Mouse (Mus musculus): ENCODE measurements around the gene Chrna5. TPM values are rescaled to one million over a fixed set of nuclear protein-coding genes. Genes with fewer than 3 reads are reported as not detected.
A peak's percentile ranks its signal among the peaks of the same experiment; 100 is the strongest.

The Chrna5 gene
- polyA plus RNA-seq, 1 experiment from 2014 or later = 1.8 TPM

- H3K27ac ChIP-seq = peak overlapping the region; percentile 11; the same call in 1 of the 2 replicates
- peak overlapping the region; percentile 33 for H3K9ac ChIP-seq
- H3K4me2 ChIP-seq = peak overlapping the region; percentile 91
- H3K4me1 ChIP-seq = peaks cover 10% of the 10 kb centered on the region
- under 1% methylated on average over 84 of the region's 85 CpGs for WGBS
- H3K36me3 ChIP-seq = no peaks in the 10 kb centered on the region
- no peaks in the 10 kb centered on the region for H3K9me3 ChIP-seq
- ATAC-seq (ENCODE audit: insufficient number of reproducible peaks, low FRiP score, low TSS enrichment, low read depth) = peak; percentile 82
- H3K4me3 ChIP-seq = peak overlapping the region; percentile 73
- peaks cover 30% of the 10 kb centered on the region for H3K27me3 ChIP-seq
Observed at GRCm38 (mm10) chr9:54981291-54982191, 861 bp downstream of the Chrna5 start.

- peaks cover 30% of the 10 kb centered on the region for H3K27me3 ChIP-seq
- ATAC-seq (ENCODE audit: insufficient number of reproducible peaks, low FRiP score, low TSS enrichment, low read depth) = no peak
- WGBS = 4% methylated on average over 7 of the region's 7 CpGs
- no peak overlapping the region for H3K27ac ChIP-seq
- no peaks in the 10 kb centered on the region for H3K9me3 ChIP-seq
- peak overlapping the region; percentile 91 for H3K4me2 ChIP-seq
- peak overlapping the region; percentile 73 for H3K4me3 ChIP-seq
- peaks cover 10% of the 10 kb centered on the region for H3K4me1 ChIP-seq
- no peaks in the 10 kb centered on the region for H3K36me3 ChIP-seq
- no peak overlapping the region; the same call in 1 of the 2 replicates for H3K9ac ChIP-seq
Observed at GRCm38 (mm10) chr9:54982401-54982800, 1.7 kb downstream of the Chrna5 start.

GRCm38 (mm10) chr9:54990362-54990761 is 9.7 kb downstream of the Chrna5 start:
- ATAC-seq (ENCODE audit: insufficient number of reproducible peaks, low FRiP score, low TSS enrichment, low read depth) = no peak
- H3K4me3 ChIP-seq = no peak overlapping the region
- no peaks in the 10 kb centered on the region for H3K27me3 ChIP-seq
- H3K9ac ChIP-seq = no peak overlapping the region
- H3K9me3 ChIP-seq = no peaks in the 10 kb centered on the region
- no peaks in the 10 kb centered on the region for H3K4me1 ChIP-seq
- 78% methylated on average over 3 of the region's 3 CpGs for WGBS
- no peak overlapping the region for H3K27ac ChIP-seq
- no peaks in the 10 kb centered on the region for H3K36me3 ChIP-seq
- no peak overlapping the region for H3K4me2 ChIP-seq

- no peaks in the 10 kb centered on the region for H3K27me3 ChIP-seq
- no peaks in the 10 kb centered on the region for H3K9me3 ChIP-seq
- no peaks in the 10 kb centered on the region for H3K36me3 ChIP-seq
- no peak overlapping the region for H3K4me3 ChIP-seq
- WGBS = 48% methylated on average over 3 of the region's 3 CpGs
- H3K4me1 ChIP-seq = no peaks in the 10 kb centered on the region
- H3K9ac ChIP-seq = no peak overlapping the region
- H3K27ac ChIP-seq = no peak overlapping the region
- ATAC-seq (ENCODE audit: insufficient number of reproducible peaks, low FRiP score, low TSS enrichment, low read depth) = no peak
- H3K4me2 ChIP-seq = no peak overlapping the region
Observed at GRCm38 (mm10) chr9:54994381-54994780, 13.7 kb downstream of the Chrna5 start.

GRCm38 (mm10) chr9:54995645-54996044 is 15.0 kb downstream of the Chrna5 start:
- H3K9me3 ChIP-seq = no peaks in the 10 kb centered on the region
- WGBS = 86% methylated on average over 3 of the region's 3 CpGs
- H3K4me1 ChIP-seq = no peaks in the 10 kb centered on the region
- H3K27ac ChIP-seq = no peak overlapping the region
- H3K4me2 ChIP-seq = no peak overlapping the region
- no peak overlapping the region for H3K4me3 ChIP-seq
- no peak overlapping the region for H3K9ac ChIP-seq
- no peaks in the 10 kb centered on the region for H3K27me3 ChIP-seq
- ATAC-seq (ENCODE audit: insufficient number of reproducible peaks, low FRiP score, low TSS enrichment, low read depth) = no peak
- no peaks in the 10 kb centered on the region for H3K36me3 ChIP-seq

GRCm38 (mm10) chr9:55003609-55004008 is 22.9 kb downstream of the Chrna5 start:
- ATAC-seq (ENCODE audit: insufficient number of reproducible peaks, low FRiP score, low TSS enrichment, low read depth) = no peak
- Histone ChIP-seq H3K9me3 (no peaks in the 10 kb centered on the region), H3K4me2 (no peak overlapping the region), H3K4me3 (no peak overlapping the region), H3K4me1 (no peaks in the 10 kb centered on the region), H3K27ac (no peak overlapping the region), H3K36me3 (no peaks in the 10 kb centered on the region), H3K9ac (no peak overlapping the region), H3K27me3 (no peaks in the 10 kb centered on the region)
- WGBS = 70% methylated on average over 4 of the region's 4 CpGs

GRCm38 (mm10) chr9:55009692-55010091 is 29.0 kb downstream of the Chrna5 start:
- no peaks in the 10 kb centered on the region for H3K4me1 ChIP-seq

GRCm38 (mm10) chr9:55010588-55011350 is 30.1 kb downstream of the Chrna5 start:
- no peak for ATAC-seq (ENCODE audit: insufficient number of reproducible peaks, low FRiP score, low TSS enrichment, low read depth)
- H3K4me1 ChIP-seq = no peaks in the 10 kb centered on the region
- WGBS = 42% methylated on average over 6 of the region's 6 CpGs
- no peak overlapping the region for H3K4me3 ChIP-seq
- H3K27ac ChIP-seq = no peak overlapping the region
- no peak overlapping the region for H3K4me2 ChIP-seq
- no peaks in the 10 kb centered on the region for H3K36me3 ChIP-seq
- H3K9ac ChIP-seq = no peak overlapping the region
- no peaks in the 10 kb centered on the region for H3K27me3 ChIP-seq
- no peaks in the 10 kb centered on the region for H3K9me3 ChIP-seq

More at GRCm38 (mm10) chr9:55009692-55010091, 29.0 kb downstream of the Chrna5 start:
- no peaks in the 10 kb centered on the region for H3K27me3 ChIP-seq
- H3K9ac ChIP-seq = no peak overlapping the region
- H3K4me3 ChIP-seq = no peak overlapping the region
- no peaks in the 10 kb centered on the region for H3K9me3 ChIP-seq
- WGBS = 79% methylated on average over 2 of the region's 2 CpGs
- H3K4me2 ChIP-seq = no peak overlapping the region
- no peak overlapping the region for H3K27ac ChIP-seq
- no peak for ATAC-seq (ENCODE audit: insufficient number of reproducible peaks, low FRiP score, low TSS enrichment, low read depth)
- no peaks in the 10 kb centered on the region for H3K36me3 ChIP-seq

- Histone ChIP-seq H3K4me3 (no peak overlapping the region), H3K4me1 (no peaks in the 10 kb centered on the region), H3K9ac (no peak overlapping the region), H3K27me3 (no peaks in the 10 kb centered on the region), H3K36me3 (no peaks in the 10 kb centered on the region), H3K27ac (no peak overlapping the region), H3K9me3 (no peaks in the 10 kb centered on the region), H3K4me2 (no peak overlapping the region)
- 66% methylated on average over 3 of the region's 3 CpGs for WGBS
- no peak for ATAC-seq (ENCODE audit: insufficient number of reproducible peaks, low FRiP score, low TSS enrichment, low read depth)
Observed at GRCm38 (mm10) chr9:55016926-55017325, 36.2 kb downstream of the Chrna5 start.

- peaks cover 39% of the 10 kb centered on the region for H3K27me3 ChIP-seq
- 86% methylated on average over 5 of the region's 5 CpGs for WGBS
- no peaks in the 10 kb centered on the region for H3K36me3 ChIP-seq
- no peak overlapping the region for H3K4me3 ChIP-seq
- no peak overlapping the region for H3K9ac ChIP-seq
- peaks cover 13% of the 10 kb centered on the region for H3K4me1 ChIP-seq
- no peak overlapping the region for H3K4me2 ChIP-seq
- H3K27ac ChIP-seq = no peak overlapping the region
- H3K9me3 ChIP-seq = no peaks in the 10 kb centered on the region
- no peak for ATAC-seq (ENCODE audit: insufficient number of reproducible peaks, low FRiP score, low TSS enrichment, low read depth)
Observed at GRCm38 (mm10) chr9:55023326-55023725, 42.6 kb downstream of the Chrna5 start.

- H3K9ac ChIP-seq = no peak overlapping the region
- H3K36me3 ChIP-seq = no peaks in the 10 kb centered on the region
- H3K4me2 ChIP-seq = no peak overlapping the region
- ATAC-seq (ENCODE audit: insufficient number of reproducible peaks, low FRiP score, low TSS enrichment, low read depth) = no peak
- peaks cover 39% of the 10 kb centered on the region for H3K27me3 ChIP-seq
- no peaks in the 10 kb centered on the region for H3K9me3 ChIP-seq
- WGBS = 30% methylated on average over 13 of the region's 13 CpGs
- H3K27ac ChIP-seq = no peak overlapping the region
- H3K4me3 ChIP-seq = no peak overlapping the region
- peaks cover 13% of the 10 kb centered on the region for H3K4me1 ChIP-seq
Observed at GRCm38 (mm10) chr9:55023902-55024583, 43.4 kb downstream of the Chrna5 start.
